Mouse (Mus musculus) G1E (cell line): Measurements from ENCODE around the gene Pms2. TPM values are rescaled to one million over a fixed set of nuclear protein-coding genes. Genes with fewer than 3 reads are reported as not detected.

ENCODE experiments used
- ATAC-seq: 2 replicates; pipeline ENCODE4 v1.8.0; 2016; ENCODE audit warnings: mild to moderate bottlenecking; ENCODE audit not compliant: insufficient number of reproducible peaks, poor library complexity, low FRiP score, severe bottlenecking; ENCODE audit errors: extremely low read depth
- DNase-seq: peaks from one replicate; pipeline ENCODE4 v3.0.0; 2012; ENCODE audit warnings: low spot score
- H3K27me3 ChIP-seq: 2 replicates; pipeline ENCODE4 v1.6.1; 2012; ENCODE audit warnings: mild to moderate bottlenecking, low read length, inconsistent platforms; ENCODE audit not compliant: insufficient read depth
- H3K36me3 ChIP-seq: replicated peaks from 2 replicates; pipeline ENCODE3; 2012; ENCODE audit warnings: mild to moderate bottlenecking, inconsistent platforms
- H3K4me1 ChIP-seq: 2 replicates; pipeline ENCODE4 v1.6.1; 2012; ENCODE audit warnings: low read depth, low read length, inconsistent platforms, mixed read lengths; ENCODE audit not compliant: insufficient read depth
- H3K4me3 ChIP-seq: 2 replicates; pipeline ENCODE4 v1.5.1; 2012; ENCODE audit warnings: low read depth, mild to moderate bottlenecking, inconsistent platforms, low read length, moderate library complexity, mixed read lengths
- H3K9me3 ChIP-seq: replicated peaks from 2 replicates; pipeline ENCODE4 v1.6.1; 2012; ENCODE audit warnings: inconsistent platforms
- CTCF ChIP-seq: IDR thresholded peaks from 2 replicates; pipeline ENCODE4 v1.5.1; 2012; ENCODE audit warnings: low read depth, low read length, inconsistent platforms, mixed read lengths
- GATA1 ChIP-seq: IDR thresholded peaks from 2 replicates; pipeline ENCODE4 v1.6.1; 2012; ENCODE audit warnings: borderline replicate concordance, low read length, inconsistent platforms, mixed read lengths
- GATA2 ChIP-seq: IDR thresholded peaks from 2 replicates; pipeline ENCODE4 v1.6.1; 2012; ENCODE audit warnings: low read depth, low read length, inconsistent platforms, borderline replicate concordance
- POLR2AphosphoS5 ChIP-seq: IDR thresholded peaks from 2 replicates; pipeline ENCODE4 v1.6.1; 2012; ENCODE audit warnings: low read depth, low read length, inconsistent platforms; ENCODE audit not compliant: insufficient replicate concordance
- TAL1 ChIP-seq: conservative IDR thresholded peaks from 2 replicates; pipeline ENCODE4 v1.6.1; 2012; ENCODE audit warnings: low read depth, low read length, inconsistent platforms, mixed read lengths
- polyA plus RNA-seq: library from polyadenylated mRNA; stranded (reverse); fragments of >175 nt; gene quantifications from 2 replicates; pipeline ENCODE4 v1.2.3, GENCODE M21; 2012
- total RNA-seq, 2 experiments: library from RNA; stranded (forward) in 1 of 2; stranded (reverse) in 1 of 2; fragments of 200-1000 nt in 1 of 2; fragments of >200 nt in 1 of 2; fragmentation: Nextera tagmentation in 1 of 2; gene quantifications; 2 replicates each; pipeline ENCODE4 v1.2.3; 2014 to 2017

Pms2 gene
- total and polyA plus RNA-seq, 3 experiments: 2.3 to 46.9 (median 36.4) TPM

DNA sequence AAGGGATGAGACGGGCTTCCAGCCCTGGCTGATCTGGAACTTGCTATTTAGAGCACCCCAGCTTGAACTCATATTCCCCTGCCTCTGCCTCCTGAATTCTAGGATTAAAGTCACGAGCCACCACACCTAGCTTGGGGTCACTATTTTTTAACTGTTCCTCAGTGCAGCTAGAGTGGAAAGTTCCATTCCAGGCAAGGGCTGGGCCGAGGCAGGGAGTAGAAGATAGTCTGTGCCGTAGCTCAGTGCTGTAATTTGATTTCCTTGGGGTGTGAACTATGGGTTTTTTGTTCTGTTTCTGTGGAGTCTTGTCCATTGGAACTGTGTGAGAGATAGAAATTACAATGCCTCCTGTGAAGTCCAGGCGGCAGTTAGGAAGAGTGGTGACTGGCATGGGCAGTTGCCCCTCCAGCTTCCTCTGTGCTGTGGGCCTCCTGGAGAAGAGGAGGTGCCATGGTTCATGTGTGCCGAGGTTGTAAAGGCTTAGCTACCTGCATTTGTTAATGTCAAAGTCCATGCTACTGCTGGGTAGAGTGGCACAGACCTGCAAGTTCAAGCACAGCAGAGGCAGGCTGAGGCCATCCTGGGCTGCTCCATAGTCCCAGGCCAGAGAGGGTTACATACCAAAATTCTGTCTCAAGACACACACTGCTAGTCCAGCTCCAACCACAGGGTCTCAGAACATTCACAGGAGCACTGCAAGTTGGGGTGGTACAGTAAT lies 22.3 kb downstream of the Pms2 start:
- peaks cover 59% of the 10 kb centered on the region for H3K36me3 ChIP-seq
- no peaks in the 10 kb centered on the region for H3K4me1 ChIP-seq
- no peak for TF ChIP-seq GATA1
- no peak for TF ChIP-seq TAL1
- TF ChIP-seq GATA2: no peak
- no peak for TF ChIP-seq CTCF
- no peak for TF ChIP-seq POLR2AphosphoS5
- no peak for DNase-seq
- no peak overlapping the region for H3K4me3 ChIP-seq
- H3K27me3 ChIP-seq: no peaks in the 10 kb centered on the region; the same call in 1 of the 2 replicates
- ATAC-seq: no peak
- H3K9me3 ChIP-seq: no peaks in the 10 kb centered on the region

DNA sequence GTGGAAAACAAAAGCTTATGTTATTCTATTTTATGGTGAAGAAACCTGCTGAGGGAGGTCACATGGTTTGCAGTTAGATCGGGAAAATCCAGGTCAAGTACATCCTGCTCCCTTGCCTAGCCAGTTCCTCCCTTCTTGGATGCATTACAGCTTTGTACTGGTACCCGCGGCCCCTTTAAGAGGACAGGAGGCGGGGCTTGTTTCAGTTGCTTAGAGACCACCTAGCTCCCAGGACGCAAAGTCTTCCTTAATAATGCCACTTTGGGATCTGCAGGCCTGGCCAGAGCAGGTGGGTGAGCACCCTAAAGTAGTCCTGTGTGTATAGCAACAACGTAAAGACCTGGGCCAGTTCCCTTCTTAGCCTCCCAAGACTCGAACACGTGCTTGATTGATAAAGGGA lies 23.1 kb downstream of the Pms2 start, which contains the start of gene Rsph10b:
TSS of gene Rsph10b (plus strand) at position 205 of the 400 bp plus-strand sequence.
- Histone ChIP-seq H3K4me1 (no peaks in the 10 kb centered on the region), H3K27me3 (no peaks in the 10 kb centered on the region; the same call in 1 of the 2 replicates), H3K36me3 (peaks cover 55% of the 10 kb centered on the region), H3K9me3 (no peaks in the 10 kb centered on the region), H3K4me3 (no peak within 1 kb of the TSS)
- no peak for ATAC-seq
- TF ChIP-seq GATA1 (no peak), POLR2AphosphoS5 (no peak), GATA2 (no peak), TAL1 (no peak), CTCF (no peak)
- no peak for DNase-seq

DNA sequence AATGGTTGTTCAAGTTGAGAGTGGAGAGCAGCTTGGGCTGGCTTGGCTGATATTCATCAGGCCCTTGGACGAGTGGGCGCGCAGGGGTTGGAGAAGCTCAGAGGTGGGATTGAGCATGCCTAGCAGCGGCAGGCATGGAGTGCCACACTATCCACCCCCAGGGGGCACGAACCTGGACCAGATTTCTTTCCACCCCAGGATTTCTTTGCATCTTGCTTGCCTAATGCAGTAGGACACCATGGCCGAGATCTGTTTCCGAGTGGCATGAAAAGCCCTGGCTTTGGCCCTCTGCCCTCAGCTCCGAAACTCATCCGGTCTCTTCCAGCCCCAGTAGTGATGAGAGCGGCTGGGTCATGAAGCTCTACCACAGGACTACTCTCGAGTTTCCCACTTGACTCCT lies 23.6 kb downstream of the Pms2 start:
- H3K4me3 ChIP-seq: no peak overlapping the region
- no peaks in the 10 kb centered on the region for H3K9me3 ChIP-seq
- TF ChIP-seq TAL1 (no peak), GATA2 (no peak), GATA1 (no peak), POLR2AphosphoS5 (no peak), CTCF (no peak)
- no peaks in the 10 kb centered on the region for H3K4me1 ChIP-seq
- H3K36me3 ChIP-seq: peaks cover 49% of the 10 kb centered on the region
- DNase-seq: no peak
- H3K27me3 ChIP-seq: no peaks in the 10 kb centered on the region; the same call in 1 of the 2 replicates
- no peak for ATAC-seq

DNA sequence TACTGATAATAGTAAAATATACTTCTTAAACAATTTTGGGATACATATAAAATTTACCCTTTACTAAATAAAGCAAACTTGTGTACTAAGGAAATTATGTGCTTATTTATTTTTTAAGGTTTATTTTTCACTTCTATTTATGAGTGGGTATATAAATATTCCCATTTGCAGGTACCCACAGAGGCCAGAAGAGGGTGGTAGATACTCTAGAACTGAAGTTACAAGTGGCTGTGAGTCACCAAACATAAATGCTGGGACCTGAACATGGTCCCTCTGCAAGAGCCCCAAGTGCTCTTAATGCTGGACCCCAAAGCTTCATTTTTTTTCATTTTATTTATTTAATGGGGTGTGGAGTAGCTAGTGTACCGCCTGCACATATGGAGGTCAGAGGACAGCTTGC lies 24.1 kb downstream of the Pms2 start:
- DNase-seq: no peak
- no peak for TF ChIP-seq GATA1
- TF ChIP-seq GATA2: no peak
- TF ChIP-seq CTCF: no peak
- TF ChIP-seq POLR2AphosphoS5: no peak
- no peak for TF ChIP-seq TAL1
- no peak for ATAC-seq
- Histone ChIP-seq H3K36me3 (peaks cover 44% of the 10 kb centered on the region), H3K4me1 (no peaks in the 10 kb centered on the region), H3K27me3 (no peaks in the 10 kb centered on the region; the same call in 1 of the 2 replicates), H3K4me3 (no peak overlapping the region), H3K9me3 (no peaks in the 10 kb centered on the region)

DNA sequence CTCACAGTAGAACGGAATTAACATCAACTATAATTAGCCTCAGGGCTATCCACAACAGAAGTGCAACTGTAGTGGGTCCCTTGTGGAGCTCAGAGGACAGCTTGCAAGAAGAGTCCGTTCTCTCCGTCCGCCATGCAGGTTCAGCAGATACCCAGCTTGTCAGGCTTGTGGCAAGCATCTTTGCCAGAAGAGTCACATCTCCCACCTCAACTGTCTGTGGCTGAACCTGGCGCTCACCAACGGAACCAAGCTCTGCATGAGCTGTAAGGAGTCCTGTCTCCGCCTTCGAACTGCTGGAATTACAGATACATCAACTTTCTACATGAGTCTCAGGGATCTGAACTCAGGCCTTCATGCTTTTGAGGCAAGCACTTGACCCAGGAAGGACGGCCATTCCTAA lies 26.4 kb downstream of the Pms2 start:
- no peak for ATAC-seq
- Histone ChIP-seq H3K27me3 (no peaks in the 10 kb centered on the region; the same call in 1 of the 2 replicates), H3K9me3 (no peaks in the 10 kb centered on the region), H3K4me3 (no peak overlapping the region), H3K4me1 (peaks cover 3% of the 10 kb centered on the region; the same call in 1 of the 2 replicates), H3K36me3 (peaks cover 22% of the 10 kb centered on the region)
- no peak for TF ChIP-seq GATA2
- TF ChIP-seq POLR2AphosphoS5: no peak
- no peak for TF ChIP-seq TAL1
- no peak for TF ChIP-seq CTCF
- TF ChIP-seq GATA1: no peak
- DNase-seq: no peak

DNA sequence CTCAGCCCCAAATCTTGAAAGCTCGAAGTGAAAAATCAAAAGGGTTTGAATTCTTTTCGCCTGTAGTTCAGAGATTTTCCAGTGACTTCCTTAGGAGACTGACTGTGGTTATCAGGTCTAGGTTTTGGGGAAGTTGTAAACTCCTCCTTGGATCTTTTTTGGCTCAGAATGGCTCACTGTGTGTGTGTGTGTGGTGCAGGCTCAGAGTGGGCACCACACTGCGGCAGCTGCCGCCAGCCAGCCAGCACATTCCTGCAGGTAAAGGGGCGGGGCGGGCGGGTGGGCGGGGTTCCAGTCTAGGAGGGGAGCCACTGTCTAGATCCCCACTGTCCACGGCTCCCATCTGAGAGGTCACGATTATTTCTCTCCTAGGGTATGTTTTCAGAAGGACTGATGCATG lies 31.8 kb downstream of the Pms2 start:
- DNase-seq: no peak
- Histone ChIP-seq H3K4me3 (no peak overlapping the region), H3K27me3 (peaks cover 13% of the 10 kb centered on the region), H3K4me1 (peaks cover 3% of the 10 kb centered on the region; the same call in 1 of the 2 replicates), H3K9me3 (no peaks in the 10 kb centered on the region), H3K36me3 (no peaks in the 10 kb centered on the region)
- no peak for ATAC-seq
- TF ChIP-seq GATA2 (no peak), CTCF (no peak), TAL1 (no peak), GATA1 (no peak), POLR2AphosphoS5 (no peak)
